Mouse (Mus musculus) gastrocnemius, postnatal 14 days (tissue): ENCODE measurements around the gene Dennd5b. TPM values are rescaled to one million over a fixed set of nuclear protein-coding genes. Genes with fewer than 3 reads are reported as not detected.
"Not testable (repeated sequence)": the region's sequence is repeated elsewhere in the genome, so short reads cannot be mapped to it uniquely, and the experiment has no call there.

ENCODE experiments used
- DNase-seq: peaks from one replicate; pipeline ENCODE4 v3.0.0; 2021; ENCODE audit warnings: mixed read lengths
- intact Hi-C: fragments of 180-260 bp; cut with DNase I; formaldehyde crosslinking; loops from one replicate; pipeline ENCODE4 v1.15.1; 2025; ENCODE audit warnings: low total_unique reads
- total RNA-seq, 2 experiments: library from RNA; stranded (reverse); gene quantifications; 2 replicates each; pipeline ENCODE4 v1.2.3; 2021

Gene Dennd5b
- total RNA-seq, 2 experiments from 2014 or later = 6.0 to 7.4 TPM

GRCm38 (mm10) chr6:148971385-148971940, 130.0 kb downstream of the Dennd5b start:
- DNase-seq = no peak
- intact Hi-C loops = no loop called here

- intact Hi-C loops = no loop called here
- DNase-seq = no peak
Observed at GRCm38 (mm10) chr6:148961285-148961684, 140.2 kb downstream of the Dennd5b start.

- DNase-seq = no peak
- intact Hi-C loops = no loop called here
Observed at GRCm38 (mm10) chr6:148959540-148960238, 141.8 kb downstream of the Dennd5b start.

- DNase-seq = no peak
- intact Hi-C loops = no loop called here
Observed at GRCm38 (mm10) chr6:148958712-148959111, 142.8 kb downstream of the Dennd5b start.

GRCm38 (mm10) chr6:148957046-148957445, 144.4 kb downstream of the Dennd5b start:
- DNase-seq = no peak
- intact Hi-C loops = no loop called here

GRCm38 (mm10) chr6:148955641-148956420, 145.6 kb downstream of the Dennd5b start:
- intact Hi-C loops = no loop called here
- DNase-seq = no peak

- no peak for DNase-seq
- intact Hi-C loops = no loop called here
Observed at GRCm38 (mm10) chr6:148946881-148947405, 154.5 kb downstream of the Dennd5b start.

GRCm38 (mm10) chr6:148946409-148946742, 155.1 kb downstream of the Dennd5b start, which contains the start of gene Sinhcaf:
Gene Sinhcaf (minus strand): TSS chr6:148946467.
- peak; percentile 96 for DNase-seq
- intact Hi-C loops = no loop called here

- DNase-seq = peak; percentile 21
- intact Hi-C loops = no loop called here
Observed at GRCm38 (mm10) chr6:148945509-148946408, 155.7 kb downstream of the Dennd5b start.

GRCm38 (mm10) chr6:148944767-148945508, 156.5 kb downstream of the Dennd5b start:
- intact Hi-C loops = no loop called here
- DNase-seq = peak; percentile 54

GRCm38 (mm10) chr6:148944344-148944766, 157.1 kb downstream of the Dennd5b start:
- DNase-seq = no peak
- intact Hi-C loops = no loop called here

GRCm38 (mm10) chr6:148943695-148944094, 157.8 kb downstream of the Dennd5b start:
- no peak for DNase-seq
- intact Hi-C loops = no loop called here

GRCm38 (mm10) chr6:148942406-148942805, 159.1 kb downstream of the Dennd5b start:
- no peak for DNase-seq
- intact Hi-C loops = no loop called here

GRCm38 (mm10) chr6:148941880-148942279, 159.6 kb downstream of the Dennd5b start:
- intact Hi-C loops = no loop called here

GRCm38 (mm10) chr6:148940383-148940782, 161.1 kb downstream of the Dennd5b start:
- intact Hi-C loops, DNase-seq: not testable (repeated sequence)

More at GRCm38 (mm10) chr6:148941880-148942279, 159.6 kb downstream of the Dennd5b start:
- DNase-seq = no peak
